Mouse (Mus musculus) gastrocnemius, postnatal 25 days (tissue): Measurements from ENCODE around the gene Glt1d1. TPM values are rescaled to one million over a fixed set of nuclear protein-coding genes. Genes with fewer than 3 reads are reported as not detected.

ENCODE experiments used
- total RNA-seq, 2 experiments: library from RNA; stranded (reverse); gene quantifications; 1 replicate in 1 of 2; 2 replicates in 1 of 2; pipeline ENCODE4 v1.2.3; 2021

Glt1d1 gene
- total RNA-seq, 2 experiments from 2014 or later, result not detected

Other genes with a start within 250 kb of the Glt1d1 start
- gene Slc15a4, start 635 bp downstream of the Glt1d1 start, total RNA-seq, result 10 to 100 TPM in 1 of 2 experiments, 1 to 10 TPM in 1; 9.9 to 16.4 TPM